Mouse (Mus musculus): ENCODE measurements around the gene Ndufc2.

- no peak for TF ChIP-seq POLR2A (IDR thresholded peaks at IDR 0.05; ENCODE audit: control insufficient read depth, extremely low read depth, insufficient read depth, low read length, poor library complexity)
- no peak for TF ChIP-seq CTCF (IDR thresholded peaks at IDR 0.05; ENCODE audit: borderline replicate concordance, control insufficient read depth, extremely low read depth, insufficient read depth, low read length, poor library complexity)
Measured at GRCm38 (mm10) chr7:97427778-97428420, 28.1 kb downstream of the Ndufc2 start.

Measured in thymus, adult 2 months (tissue).